10 mouse cellular contexts compared by ENCODE assay signal in genomic region chr1:55224111-55224510, GRCm38 (mm10). TPM values are rescaled to one million over a fixed set of nuclear protein-coding genes. Genes with fewer than 3 reads are reported as not detected.
A peak's percentile ranks its signal among the peaks of the same experiment; 100 is the strongest.
DNase-seq lines count a peak whose midpoint lies in the region; ATAC-seq and TF ChIP-seq lines count a peak whose summit lies in the region.
"Had no signal": no experiment of that assay in that cellular context is flagged by ENCODE, and none has a peak within 500 bp of the region (broad histone marks: within the 10 kb centered on the region; RNA-seq: fewer than 3 reads in every experiment).

No protein-coding gene starts in this region.

- H3K4me3 ChIP-seq in lung, embryonic 16.5 days (ENCODE audit: low read length): peak overlapping the region; percentile 53
- H3K4me3 ChIP-seq in intestine, embryonic 15.5 days (replicated peaks): no peak overlapping the region
- H3K4me3 ChIP-seq in olfactory bulb, adult 2 months (ENCODE audit: insufficient read depth, low read depth, low read length): no peak overlapping the region
- H3K4me3 ChIP-seq: liver, embryonic 15.5 days had no signal

- no peak overlapping the region for H3K27ac ChIP-seq in lung, embryonic 16.5 days (ENCODE audit: low read length)
- no peak overlapping the region for H3K27ac ChIP-seq in intestine, embryonic 15.5 days
- peak overlapping the region; percentile 12; the same call in 1 of the 2 replicates for H3K27ac ChIP-seq in olfactory bulb, adult 2 months (ENCODE audit: insufficient read depth, low read depth, low read length)
- H3K27ac ChIP-seq: liver, embryonic 15.5 days had no signal

- H3K9me3 ChIP-seq in lung, embryonic 16.5 days (ENCODE audit: control insufficient read depth, low read length): no peaks in the 10 kb centered on the region
- no peaks in the 10 kb centered on the region for H3K9me3 ChIP-seq in intestine, embryonic 15.5 days
- H3K9me3 ChIP-seq: liver, embryonic 15.5 days had no signal

- H3K27me3 ChIP-seq in lung, embryonic 16.5 days (ENCODE audit: control insufficient read depth, insufficient read depth, low read depth, low read length): no peaks in the 10 kb centered on the region
- 0 out of 2 replicates have a peak, but pooled peaks cover 5% of the 10 kb centered on the region for H3K27me3 ChIP-seq in intestine, embryonic 15.5 days (replicated peaks)

- TF ChIP-seq CTCF in olfactory bulb, adult 2 months (IDR thresholded peaks at IDR 0.05; ENCODE audit: insufficient read depth, low read depth, low read length): no peak

- WGBS in lung, embryonic 16.5 days: 67% methylated on average over 11 of the region's 11 CpGs
- 71% methylated on average over 11 of the region's 11 CpGs for WGBS in intestine, embryonic 15.5 days
- WGBS in olfactory bulb, adult 2 months: 35% methylated on average over 11 of the region's 11 CpGs

- peak; percentile 43 for DNase-seq in embryo, embryonic 10.5 days (ENCODE audit: low spot score)
- DNase-seq in embryo, embryonic 10 days (ENCODE audit: low spot score): no peak
- no peak for DNase-seq in lung, postnatal 25 days (ENCODE audit: low spot score)
- no peak for DNase-seq in frontal cortex, adult 2 months (ENCODE audit: extremely low spot score in 1 of 2, low spot score in 1 of 2)
- DNase-seq in kidney, postnatal 10 days: no peak
- DNase-seq: adrenal gland, postnatal 25 days had no signal

- no peak for ATAC-seq in lung, embryonic 16.5 days (ENCODE audit: low read depth)
- ATAC-seq in intestine, embryonic 15.5 days: no peak; the same call in 1 of the 2 replicates

- no peak overlapping the region for H3K9ac ChIP-seq in lung, embryonic 16.5 days (ENCODE audit: low read length)
- no peak overlapping the region for H3K9ac ChIP-seq in intestine, embryonic 15.5 days
- H3K9ac ChIP-seq: liver, embryonic 15.5 days had no signal

- H3K4me2 ChIP-seq in lung, embryonic 16.5 days (ENCODE audit: low read depth, low read length): peak overlapping the region; percentile 60
- H3K4me2 ChIP-seq in intestine, embryonic 15.5 days (replicated peaks): peak overlapping the region; percentile 64
- H3K4me2 ChIP-seq: liver, embryonic 15.5 days had no signal

- TF ChIP-seq POLR2A in olfactory bulb, adult 2 months (IDR thresholded peaks at IDR 0.05; ENCODE audit: insufficient read depth, low read depth, low read length): no peak

- H3K4me1 ChIP-seq in lung, embryonic 16.5 days (replicated peaks; ENCODE audit: control insufficient read depth, insufficient read depth, low read length): peaks cover 25% of the 10 kb centered on the region
- 0 out of 2 replicates have a peak, but pooled peaks cover 4% of the 10 kb centered on the region for H3K4me1 ChIP-seq in intestine, embryonic 15.5 days (replicated peaks)
- peaks cover 7% of the 10 kb centered on the region; the same call in 1 of the 2 replicates for H3K4me1 ChIP-seq in olfactory bulb, adult 2 months (ENCODE audit: control insufficient read depth, insufficient read depth, low read length)
- H3K4me1 ChIP-seq: liver, embryonic 15.5 days had no signal

- no peaks in the 10 kb centered on the region for H3K36me3 ChIP-seq in lung, embryonic 16.5 days (ENCODE audit: control insufficient read depth, insufficient read depth, low read length)
- no peaks in the 10 kb centered on the region for H3K36me3 ChIP-seq in intestine, embryonic 15.5 days
- H3K36me3 ChIP-seq: liver, embryonic 15.5 days had no signal

RNA-seq across cellular contexts. Expression of gene Rftn2, which starts 2.5 kb away (rescaled TPM):
- polyA plus RNA-seq in lung, embryonic 16.5 days (2015; fragmentation: Nextera tagmentation; extraction: Ambion mirVana): 14.1 and 14.6 TPM in 2 replicates
- polyA plus RNA-seq in intestine, embryonic 15.5 days (2015; fragmentation: Nextera tagmentation; extraction: Ambion mirVana): 8.5 and 9.8 TPM in 2 replicates
- not detected in 2 replicates for polyA plus RNA-seq in olfactory bulb, adult 2 months (2012; ENCODE audit: insufficient read depth, insufficient read length, low replicate concordance, missing spikeins)
- polyA plus RNA-seq in frontal cortex, adult 2 months (2012; rRNA removed): 19.5 and 21.7 TPM in 2 replicates

RNA-seq across cellular contexts. Expression of gene Mars2, which starts 12.9 kb away (rescaled TPM):
- polyA plus RNA-seq in lung, embryonic 16.5 days (2015; fragmentation: Nextera tagmentation; extraction: Ambion mirVana): 2.4 TPM in 2 replicates
- polyA plus RNA-seq in intestine, embryonic 15.5 days (2015; fragmentation: Nextera tagmentation; extraction: Ambion mirVana): 5.2 and 5.3 TPM in 2 replicates
- not detected in 2 replicates for polyA plus RNA-seq in olfactory bulb, adult 2 months (2012; ENCODE audit: insufficient read depth, insufficient read length, low replicate concordance, missing spikeins)
- 3.7 and 4.8 TPM in 2 replicates for polyA plus RNA-seq in frontal cortex, adult 2 months (2012; rRNA removed)
